Mouse (Mus musculus) kidney, embryonic 16.5 days (tissue): ENCODE results near the gene Ntm. TPM values are rescaled to one million over a fixed set of nuclear protein-coding genes. Genes with fewer than 3 reads are reported as not detected.

Source experiments
- ATAC-seq: fragments of 200-750 bp; cut with Nextera tagmentation; 2 replicates; pipeline ENCODE4 v1.8.0; 2017; ENCODE audit warnings: moderate TSS enrichment; ENCODE audit not compliant: low FRiP score, low TSS enrichment
- H3K27ac ChIP-seq: fragments of 300-500 bp; sonication (generic); 2 replicates; pipeline ENCODE4 v1.5.1; 2014; ENCODE audit warnings: low read length
- H3K27me3 ChIP-seq: fragments of 300-500 bp; sonication (generic); 2 replicates; pipeline ENCODE4 v1.6.1; 2014; ENCODE audit warnings: low read length, control low read depth, mixed read lengths; ENCODE audit not compliant: insufficient read depth
- H3K36me3 ChIP-seq: fragments of 300-500 bp; sonication (generic); 2 replicates; pipeline ENCODE4 v1.6.1; 2014; ENCODE audit warnings: low read length, control low read depth, mixed read lengths; ENCODE audit not compliant: insufficient read depth
- H3K4me1 ChIP-seq: fragments of 300-500 bp; sonication (generic); 2 replicates; pipeline ENCODE4 v1.6.1; 2014; ENCODE audit warnings: low read length, control low read depth, mixed read lengths; ENCODE audit not compliant: insufficient read depth
- H3K4me2 ChIP-seq: fragments of 300-500 bp; sonication (generic); replicated peaks from 2 replicates; pipeline ENCODE4 v1.6.1; 2014; ENCODE audit warnings: low read depth, low read length
- H3K4me3 ChIP-seq: fragments of 300-500 bp; sonication (generic); 2 replicates; pipeline ENCODE4 v1.5.1; 2014; ENCODE audit warnings: mild to moderate bottlenecking, low read length
- H3K9ac ChIP-seq: fragments of 300-500 bp; sonication (generic); replicated peaks from 2 replicates; pipeline ENCODE4 v1.6.1; 2014; ENCODE audit warnings: low read length
- H3K9me3 ChIP-seq: fragments of 300-500 bp; sonication (generic); 2 replicates; pipeline ENCODE4 v1.6.1; 2016; ENCODE audit warnings: low read length, control low read depth
- WGBS: fragments of 180-500 bp; shearing (Covaris S2); extraction: QIAGEN DNeasy Blood & Tissue Kit; methylation state at CpG from one replicate; pipeline ENCODE4 v1.1.7; 2014; 5-methylcytosine and 5-hydroxymethylcytosine counted together
- polyA plus RNA-seq: library from polyadenylated mRNA; unstranded; fragments of >200 nt; fragmentation: Nextera tagmentation; extraction: Ambion mirVana; gene quantifications from 2 replicates; pipeline ENCODE4 v1.2.1, GENCODE M21; 2015

Gene Ntm
- polyA plus RNA-seq, 1 experiment from 2014 or later = 42.1 TPM

DNA sequence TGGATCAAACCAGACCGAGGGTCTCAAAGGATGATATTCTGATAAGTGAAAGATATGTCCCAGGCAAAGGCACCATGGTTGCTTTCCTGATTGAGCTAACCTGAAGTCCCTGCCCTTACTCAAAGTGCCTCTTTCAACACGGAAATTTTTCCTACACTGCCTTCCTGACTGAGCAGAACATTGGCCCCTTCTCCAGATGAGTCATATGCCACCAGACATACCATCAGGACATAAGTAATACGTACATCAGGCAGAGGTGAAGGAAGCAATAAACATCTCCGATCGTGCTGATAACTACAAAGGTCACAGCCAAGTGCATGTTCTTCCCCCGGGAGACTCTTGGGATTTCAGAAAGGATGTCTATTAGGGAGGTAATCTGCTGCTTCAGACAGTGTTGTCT lies 693.0 kb downstream of the Ntm start:
- Histone ChIP-seq H3K9me3 (no peaks in the 10 kb centered on the region), H3K4me2 (no peak overlapping the region), H3K36me3 (no peaks in the 10 kb centered on the region), H3K27me3 (no peaks in the 10 kb centered on the region), H3K9ac (no peak overlapping the region), H3K27ac (no peak overlapping the region), H3K4me1 (no peaks in the 10 kb centered on the region), H3K4me3 (no peak overlapping the region)
- ATAC-seq = no peak
- 62% methylated on average over 6 of the region's 6 CpGs for WGBS

DNA sequence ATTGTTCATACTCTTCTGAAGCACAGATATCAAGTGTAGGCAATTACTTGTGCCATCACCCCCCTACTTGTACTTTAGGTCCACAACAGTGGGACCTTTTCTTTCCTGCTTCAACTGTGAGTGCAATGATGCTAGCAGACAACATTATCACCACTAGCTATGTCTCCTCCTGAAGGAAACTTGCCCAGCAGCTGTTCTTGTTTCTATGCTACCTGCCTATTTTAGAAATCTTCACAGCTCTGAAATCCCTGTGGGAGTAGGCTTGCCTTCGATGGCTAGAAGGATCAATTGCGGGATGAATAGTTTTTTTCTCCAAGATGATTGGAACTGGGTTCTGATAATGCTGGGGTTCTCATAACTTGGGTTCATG lies 693.7 kb downstream of the Ntm start:
- H3K36me3 ChIP-seq = no peaks in the 10 kb centered on the region
- no peak overlapping the region for H3K4me2 ChIP-seq
- H3K9ac ChIP-seq = no peak overlapping the region
- H3K4me1 ChIP-seq = no peaks in the 10 kb centered on the region
- H3K27me3 ChIP-seq = no peaks in the 10 kb centered on the region
- ATAC-seq = no peak
- no peaks in the 10 kb centered on the region for H3K9me3 ChIP-seq
- H3K4me3 ChIP-seq = no peak overlapping the region
- WGBS = 94% methylated on average over 2 of the region's 2 CpGs
- no peak overlapping the region for H3K27ac ChIP-seq

GRCm38 (mm10) chr9:29268583-29269276 lies 694.2 kb downstream of the Ntm start:
- Histone ChIP-seq H3K27me3 (no peaks in the 10 kb centered on the region), H3K4me1 (no peaks in the 10 kb centered on the region), H3K9me3 (no peaks in the 10 kb centered on the region), H3K9ac (no peak overlapping the region), H3K4me3 (no peak overlapping the region), H3K27ac (no peak overlapping the region), H3K36me3 (no peaks in the 10 kb centered on the region), H3K4me2 (no peak overlapping the region)
- WGBS = 29% methylated on average over 10 of the region's 10 CpGs
- ATAC-seq = peak; percentile 84; the same call in 1 of the 2 replicates

- H3K9ac ChIP-seq = no peak overlapping the region
- WGBS = 44% methylated on average over 3 of the region's 3 CpGs
- no peak for ATAC-seq
- H3K36me3 ChIP-seq = no peaks in the 10 kb centered on the region
- H3K9me3 ChIP-seq = no peaks in the 10 kb centered on the region
- H3K4me2 ChIP-seq = no peak overlapping the region
- H3K4me1 ChIP-seq = no peaks in the 10 kb centered on the region
- H3K4me3 ChIP-seq = no peak overlapping the region
- H3K27me3 ChIP-seq = no peaks in the 10 kb centered on the region
- no peak overlapping the region for H3K27ac ChIP-seq
Observed at GRCm38 (mm10) chr9:29267663-29268062, 695.3 kb downstream of the Ntm start.

DNA sequence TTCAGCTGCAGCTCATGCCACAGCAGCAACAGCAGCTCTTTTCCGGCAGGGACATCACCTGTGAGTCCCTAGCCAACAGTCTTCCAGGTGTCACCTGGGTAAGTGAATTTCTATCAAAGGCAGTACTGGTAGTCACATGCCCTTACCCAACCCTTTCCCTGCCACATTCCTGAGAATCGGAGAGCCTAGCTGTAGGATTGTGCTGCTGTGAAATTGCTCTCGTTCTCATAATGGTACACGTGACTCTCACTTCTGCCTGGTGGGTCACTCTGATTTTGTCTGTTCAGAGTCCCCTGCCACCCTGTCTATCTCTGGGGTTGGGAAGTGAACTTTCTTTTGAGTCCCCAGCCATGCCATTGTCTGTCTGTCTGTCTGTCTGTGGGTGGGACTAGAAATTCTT lies 697.8 kb downstream of the Ntm start:
- no peak overlapping the region for H3K4me3 ChIP-seq
- ATAC-seq = no peak
- H3K36me3 ChIP-seq = no peaks in the 10 kb centered on the region
- no peak overlapping the region for H3K4me2 ChIP-seq
- no peak overlapping the region for H3K27ac ChIP-seq
- 72% methylated on average over 4 of the region's 4 CpGs for WGBS
- no peaks in the 10 kb centered on the region for H3K4me1 ChIP-seq
- no peaks in the 10 kb centered on the region for H3K27me3 ChIP-seq
- H3K9ac ChIP-seq = no peak overlapping the region
- no peaks in the 10 kb centered on the region for H3K9me3 ChIP-seq

- ATAC-seq = no peak
- Histone ChIP-seq H3K4me1 (no peaks in the 10 kb centered on the region), H3K27me3 (no peaks in the 10 kb centered on the region), H3K4me2 (no peak overlapping the region), H3K27ac (no peak overlapping the region), H3K9me3 (no peaks in the 10 kb centered on the region), H3K4me3 (no peak overlapping the region), H3K9ac (no peak overlapping the region), H3K36me3 (no peaks in the 10 kb centered on the region)
- WGBS = 46% methylated on average over 3 of the region's 3 CpGs
Observed at GRCm38 (mm10) chr9:29262836-29263235, 700.1 kb downstream of the Ntm start.

DNA sequence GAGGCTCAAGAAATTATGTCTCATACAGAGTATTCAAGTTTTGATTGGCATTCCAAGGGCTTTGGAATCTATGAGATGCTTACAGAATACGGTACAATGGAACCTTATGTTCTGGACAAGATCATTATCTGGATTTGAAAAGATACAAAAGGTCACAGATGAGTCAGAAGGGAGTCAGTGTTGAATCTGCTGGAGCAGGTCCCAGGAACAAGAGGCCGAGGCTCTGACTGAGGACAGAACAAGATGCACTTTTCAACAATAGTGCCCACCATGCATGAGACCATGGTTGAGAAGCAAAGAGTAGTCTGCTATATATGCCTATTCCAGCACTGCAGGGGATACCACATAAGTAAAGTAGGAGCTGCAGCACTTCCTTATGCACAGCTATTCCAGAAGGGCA lies 710.1 kb downstream of the Ntm start:
- Histone ChIP-seq H3K27me3 (no peaks in the 10 kb centered on the region), H3K4me1 (no peaks in the 10 kb centered on the region), H3K36me3 (no peaks in the 10 kb centered on the region), H3K4me3 (no peak overlapping the region), H3K9me3 (no peaks in the 10 kb centered on the region), H3K4me2 (no peak overlapping the region), H3K9ac (no peak overlapping the region), H3K27ac (no peak overlapping the region)
- WGBS = 78% methylated on average over 2 of the region's 2 CpGs
- no peak for ATAC-seq

GRCm38 (mm10) chr9:29250813-29251212 lies 712.1 kb downstream of the Ntm start:
- Histone ChIP-seq H3K4me2 (no peak overlapping the region), H3K36me3 (no peaks in the 10 kb centered on the region), H3K4me3 (no peak overlapping the region), H3K27ac (no peak overlapping the region), H3K4me1 (no peaks in the 10 kb centered on the region), H3K27me3 (no peaks in the 10 kb centered on the region), H3K9me3 (no peaks in the 10 kb centered on the region), H3K9ac (no peak overlapping the region)
- no peak for ATAC-seq
- WGBS = 69% methylated on average over 3 of the region's 3 CpGs

DNA sequence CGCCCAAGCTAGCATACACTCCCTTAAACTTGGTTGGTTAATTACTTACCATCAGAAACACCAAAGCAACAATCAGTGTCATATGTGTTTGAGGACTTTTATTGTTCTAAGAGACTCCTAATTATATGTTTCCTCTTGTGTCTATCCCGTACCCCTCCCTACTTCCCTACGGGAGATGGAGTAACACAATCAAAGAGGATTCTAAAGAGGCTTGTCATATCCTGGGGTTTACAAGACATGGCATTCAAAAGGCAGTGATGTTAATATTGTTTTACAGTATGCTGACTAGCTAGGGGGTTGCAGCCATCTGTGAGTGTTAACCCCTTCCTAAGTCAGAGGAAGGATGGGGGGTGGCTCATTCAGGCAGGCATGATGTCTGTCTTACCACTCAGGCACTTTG lies 715.1 kb downstream of the Ntm start:
- no peaks in the 10 kb centered on the region for H3K4me1 ChIP-seq
- 67% methylated on average over 3 of the region's 3 CpGs for WGBS

DNA sequence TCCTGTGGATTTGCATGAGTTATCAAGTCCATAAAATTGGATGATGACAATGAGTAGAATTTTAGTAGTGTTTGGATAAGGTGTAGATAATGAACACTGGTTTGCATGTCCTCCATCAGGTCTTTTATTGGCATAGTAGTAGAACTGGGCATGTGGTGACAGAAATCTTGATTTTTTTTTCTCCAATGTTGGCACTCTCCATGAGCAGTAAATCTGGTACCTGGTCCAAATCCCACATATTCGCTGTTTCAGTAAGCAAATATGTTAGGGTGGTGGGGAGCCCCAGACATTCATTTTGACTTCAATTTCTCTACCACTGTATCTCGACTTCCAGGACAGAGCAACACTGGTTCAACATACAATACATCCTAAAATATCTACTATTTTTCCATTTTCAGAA lies 718.9 kb downstream of the Ntm start:
- WGBS = 86% methylated on average over 2 of the region's 2 CpGs
- H3K4me2 ChIP-seq = no peak overlapping the region
- no peaks in the 10 kb centered on the region for H3K9me3 ChIP-seq
- no peak for ATAC-seq
- no peak overlapping the region for H3K9ac ChIP-seq
- H3K4me3 ChIP-seq = no peak overlapping the region
- no peaks in the 10 kb centered on the region for H3K27me3 ChIP-seq
- no peak overlapping the region for H3K27ac ChIP-seq
- H3K36me3 ChIP-seq = no peaks in the 10 kb centered on the region
- H3K4me1 ChIP-seq = no peaks in the 10 kb centered on the region

More for the DNA sequence above, 715.1 kb downstream of the Ntm start:
- no peak overlapping the region for H3K4me2 ChIP-seq
- H3K27me3 ChIP-seq = no peaks in the 10 kb centered on the region
- no peaks in the 10 kb centered on the region for H3K9me3 ChIP-seq
- H3K9ac ChIP-seq = no peak overlapping the region
- no peak for ATAC-seq
- H3K36me3 ChIP-seq = no peaks in the 10 kb centered on the region
- H3K4me3 ChIP-seq = no peak overlapping the region
- H3K27ac ChIP-seq = no peak overlapping the region
